Mouse (Mus musculus) mouse embryonic stem cell (cell line): Measurements from ENCODE around the gene Hif3a.

Experiments used
- in situ Hi-C, 2 experiments: fragments of 300-500 bp; cut with MboI; formaldehyde crosslinking; loops; 1 replicate in 1 of 2; 3 replicates in 1 of 2; pipeline ENCODE4 v1.14.3; 2019 to 2020; ENCODE audit warnings: low sequenced_read_pairs in 2 of 2, low pct_unique_long_range_greater_than_20kb in 1 of 2, mixed read lengths in 1 of 2; ENCODE audit not compliant: unreplicated experiment in 1 of 2

Hif3a gene

GRCm38 (mm10) chr7:17059463-17059844 lies 2.8 kb downstream of the Hif3a start:
- in situ Hi-C loops: loop anchor here (10.0 to 25.0 kb wide), 2 partner anchors 103 to 125 kb away; partner anchors contain the start of gene Ceacam3 (in 1 of the 2)

GRCm38 (mm10) chr7:17058816-17059462 lies 3.3 kb downstream of the Hif3a start:
- in situ Hi-C loops: loop anchor here (10.0 to 25.0 kb wide), 2 partner anchors 103 to 124 kb away; partner anchors contain the start of gene Ceacam3 (in 1 of the 2)

GRCm38 (mm10) chr7:17058071-17058689 lies 4.0 kb downstream of the Hif3a start:
- in situ Hi-C loops: loop anchor here (10.0 to 25.0 kb wide), 2 partner anchors 104 to 123 kb away; partner anchors contain the start of gene Ceacam3 (in 1 of the 2)

GRCm38 (mm10) chr7:17056601-17057523 lies 5.4 kb downstream of the Hif3a start:
- in situ Hi-C loops: loop anchor here (10.0 to 25.0 kb wide), 2 partner anchors 105 to 122 kb away; partner anchors contain the start of gene Ceacam3 (in 1 of the 2)

- in situ Hi-C loops: loop anchor here (10.0 to 25.0 kb wide), 2 partner anchors 106 to 121 kb away; partner anchors contain the start of gene Ceacam3 (in 1 of the 2)
These were observed 6.1 kb downstream of the Hif3a start for GRCm38 (mm10) chr7:17056081-17056581.

- in situ Hi-C loops: loop anchor here (10.0 to 25.0 kb wide), 2 partner anchors 107 to 121 kb away; partner anchors contain the start of gene Ceacam3 (in 1 of the 2)
These were observed 6.8 kb downstream of the Hif3a start for GRCm38 (mm10) chr7:17055287-17055946.

GRCm38 (mm10) chr7:17054325-17054989 lies 7.8 kb downstream of the Hif3a start:
- in situ Hi-C loops: loop anchor here (10.0 to 25.0 kb wide), 2 partner anchors 108 to 120 kb away; partner anchors contain the start of gene Ceacam3 (in 1 of the 2)

- in situ Hi-C loops: loop anchor here (10.0 to 25.0 kb wide), 2 partner anchors 111 to 116 kb away; partner anchors contain the start of gene Ceacam3 (in 1 of the 2)
These were observed 11.2 kb downstream of the Hif3a start for GRCm38 (mm10) chr7:17050933-17051594.

GRCm38 (mm10) chr7:17050491-17050890 lies 11.7 kb downstream of the Hif3a start:
- in situ Hi-C loops: loop anchor here (10.0 to 25.0 kb wide), 2 partner anchors 112 to 116 kb away; partner anchors contain the start of gene Ceacam3 (in 1 of the 2)

- in situ Hi-C loops: no loop called here
These were observed 13.6 kb downstream of the Hif3a start for GRCm38 (mm10) chr7:17048431-17049190.

- in situ Hi-C loops: no loop called here
These were observed 15.1 kb downstream of the Hif3a start for GRCm38 (mm10) chr7:17047041-17047682.

GRCm38 (mm10) chr7:17045743-17046142 lies 16.5 kb downstream of the Hif3a start:
- in situ Hi-C loops: no loop called here

GRCm38 (mm10) chr7:17039373-17039772 lies 22.9 kb downstream of the Hif3a start:
- in situ Hi-C loops: no loop called here

GRCm38 (mm10) chr7:17038018-17038695 lies 24.1 kb downstream of the Hif3a start:
- in situ Hi-C loops: no loop called here

- in situ Hi-C loops: no loop called here
These were observed 32.0 kb downstream of the Hif3a start for GRCm38 (mm10) chr7:17030239-17030638.
